Mouse (Mus musculus): ENCODE results near the gene Dock1. TPM values are rescaled to one million over a fixed set of nuclear protein-coding genes. Genes with fewer than 3 reads are reported as not detected.

Dock1 gene
- total and polyA plus RNA-seq, 3 experiments = not detected

- H3K36me3 ChIP-seq (replicated peaks) = no peaks in the 10 kb centered on the region
- H3K27me3 ChIP-seq (ENCODE audit: insufficient read depth, low read length) = no peaks in the 10 kb centered on the region
- no peak for DNase-seq (ENCODE audit: low spot score)
- ATAC-seq (ENCODE audit: extremely low read depth, insufficient number of reproducible peaks, low FRiP score, poor library complexity, severe bottlenecking) = no peak
- no peaks in the 10 kb centered on the region for H3K4me1 ChIP-seq (ENCODE audit: insufficient read depth, low read depth, low read length)
- H3K4me3 ChIP-seq (ENCODE audit: low read depth, low read length) = no peak overlapping the region
- peaks cover 73% of the 10 kb centered on the region for H3K9me3 ChIP-seq (replicated peaks)
- no peak for TF ChIP-seq GATA1 (IDR thresholded peaks at IDR 0.05; ENCODE audit: borderline replicate concordance, low read length)
Measured at GRCm38 (mm10) chr7:134690806-134691205, 20.4 kb downstream of the Dock1 start.

- Histone ChIP-seq H3K27me3 (ENCODE audit: insufficient read depth, low read length) (no peaks in the 10 kb centered on the region), H3K9me3 (replicated peaks) (peaks cover 74% of the 10 kb centered on the region), H3K36me3 (replicated peaks) (no peaks in the 10 kb centered on the region), H3K4me3 (ENCODE audit: low read depth, low read length) (no peak overlapping the region), H3K4me1 (ENCODE audit: insufficient read depth, low read depth, low read length) (no peaks in the 10 kb centered on the region)
- ATAC-seq (ENCODE audit: extremely low read depth, insufficient number of reproducible peaks, low FRiP score, poor library complexity, severe bottlenecking) (no peak), DNase-seq (ENCODE audit: low spot score) (no peak)
- TF ChIP-seq GATA2 (IDR thresholded peaks at IDR 0.05; ENCODE audit: borderline replicate concordance, low read depth, low read length) (no peak), CTCF (IDR thresholded peaks at IDR 0.05; ENCODE audit: low read depth, low read length) (no peak), TAL1 (conservative IDR thresholded peaks at IDR 0.05; ENCODE audit: low read depth, low read length) (no peak), GATA1 (IDR thresholded peaks at IDR 0.05; ENCODE audit: borderline replicate concordance, low read length) (no peak), POLR2AphosphoS5 (IDR thresholded peaks at IDR 0.05; ENCODE audit: insufficient replicate concordance, low read depth, low read length) (no peak)
Measured at GRCm38 (mm10) chr7:134693325-134693724, 22.9 kb downstream of the Dock1 start.

- H3K4me1 ChIP-seq (ENCODE audit: insufficient read depth, low read depth, low read length) = no peaks in the 10 kb centered on the region
- TF ChIP-seq GATA1 (IDR thresholded peaks at IDR 0.05; ENCODE audit: borderline replicate concordance, low read length) = no peak
- TF ChIP-seq CTCF (IDR thresholded peaks at IDR 0.05; ENCODE audit: low read depth, low read length) = no peak
- TF ChIP-seq GATA2 (IDR thresholded peaks at IDR 0.05; ENCODE audit: borderline replicate concordance, low read depth, low read length) = no peak
- TF ChIP-seq TAL1 (conservative IDR thresholded peaks at IDR 0.05; ENCODE audit: low read depth, low read length) = no peak
- no peak for TF ChIP-seq POLR2AphosphoS5 (IDR thresholded peaks at IDR 0.05; ENCODE audit: insufficient replicate concordance, low read depth, low read length)
- DNase-seq (ENCODE audit: low spot score) (no peak), ATAC-seq (ENCODE audit: extremely low read depth, insufficient number of reproducible peaks, low FRiP score, poor library complexity, severe bottlenecking) (no peak)
- peaks cover 78% of the 10 kb centered on the region for H3K9me3 ChIP-seq (replicated peaks)
- H3K27me3 ChIP-seq (ENCODE audit: insufficient read depth, low read length) = no peaks in the 10 kb centered on the region
- no peak overlapping the region for H3K4me3 ChIP-seq (ENCODE audit: low read depth, low read length)
- H3K36me3 ChIP-seq (replicated peaks) = no peaks in the 10 kb centered on the region
Measured at GRCm38 (mm10) chr7:134695431-134695830, 25.0 kb downstream of the Dock1 start.

- Histone ChIP-seq H3K9me3 (replicated peaks) (peaks cover 70% of the 10 kb centered on the region), H3K4me1 (ENCODE audit: insufficient read depth, low read depth, low read length) (no peaks in the 10 kb centered on the region), H3K27me3 (ENCODE audit: insufficient read depth, low read length) (no peaks in the 10 kb centered on the region), H3K4me3 (ENCODE audit: low read depth, low read length) (no peak overlapping the region), H3K36me3 (replicated peaks) (no peaks in the 10 kb centered on the region)
- TF ChIP-seq POLR2AphosphoS5 (IDR thresholded peaks at IDR 0.05; ENCODE audit: insufficient replicate concordance, low read depth, low read length) (no peak), GATA1 (IDR thresholded peaks at IDR 0.05; ENCODE audit: borderline replicate concordance, low read length) (no peak), GATA2 (IDR thresholded peaks at IDR 0.05; ENCODE audit: borderline replicate concordance, low read depth, low read length) (no peak), TAL1 (conservative IDR thresholded peaks at IDR 0.05; ENCODE audit: low read depth, low read length) (no peak), CTCF (IDR thresholded peaks at IDR 0.05; ENCODE audit: low read depth, low read length) (no peak)
- no peak for ATAC-seq (ENCODE audit: extremely low read depth, insufficient number of reproducible peaks, low FRiP score, poor library complexity, severe bottlenecking)
- DNase-seq (ENCODE audit: low spot score) = no peak
Measured at GRCm38 (mm10) chr7:134696126-134696979, 25.9 kb downstream of the Dock1 start.

GRCm38 (mm10) chr7:134697479-134697878 is 27.0 kb downstream of the Dock1 start:
- TF ChIP-seq POLR2AphosphoS5 (IDR thresholded peaks at IDR 0.05; ENCODE audit: insufficient replicate concordance, low read depth, low read length) = no peak
- TF ChIP-seq CTCF (IDR thresholded peaks at IDR 0.05; ENCODE audit: low read depth, low read length) = no peak
- no peak for TF ChIP-seq TAL1 (conservative IDR thresholded peaks at IDR 0.05; ENCODE audit: low read depth, low read length)
- no peak for TF ChIP-seq GATA2 (IDR thresholded peaks at IDR 0.05; ENCODE audit: borderline replicate concordance, low read depth, low read length)
- no peak for TF ChIP-seq GATA1 (IDR thresholded peaks at IDR 0.05; ENCODE audit: borderline replicate concordance, low read length)
- no peak for DNase-seq (ENCODE audit: low spot score)
- no peaks in the 10 kb centered on the region for H3K36me3 ChIP-seq (replicated peaks)
- peaks cover 70% of the 10 kb centered on the region for H3K9me3 ChIP-seq (replicated peaks)
- H3K27me3 ChIP-seq (ENCODE audit: insufficient read depth, low read length) = no peaks in the 10 kb centered on the region
- no peaks in the 10 kb centered on the region for H3K4me1 ChIP-seq (ENCODE audit: insufficient read depth, low read depth, low read length)
- no peak overlapping the region for H3K4me3 ChIP-seq (ENCODE audit: low read depth, low read length)
- ATAC-seq (ENCODE audit: extremely low read depth, insufficient number of reproducible peaks, low FRiP score, poor library complexity, severe bottlenecking) = no peak

GRCm38 (mm10) chr7:134698246-134698645 is 27.8 kb downstream of the Dock1 start:
- DNase-seq (ENCODE audit: low spot score) (no peak), ATAC-seq (ENCODE audit: extremely low read depth, insufficient number of reproducible peaks, low FRiP score, poor library complexity, severe bottlenecking) (no peak)
- Histone ChIP-seq H3K27me3 (ENCODE audit: insufficient read depth, low read length) (no peaks in the 10 kb centered on the region), H3K9me3 (replicated peaks) (peaks cover 68% of the 10 kb centered on the region), H3K4me1 (ENCODE audit: insufficient read depth, low read depth, low read length) (no peaks in the 10 kb centered on the region), H3K36me3 (replicated peaks) (no peaks in the 10 kb centered on the region), H3K4me3 (ENCODE audit: low read depth, low read length) (no peak overlapping the region)
- TF ChIP-seq TAL1 (conservative IDR thresholded peaks at IDR 0.05; ENCODE audit: low read depth, low read length) (no peak), GATA1 (IDR thresholded peaks at IDR 0.05; ENCODE audit: borderline replicate concordance, low read length) (no peak)
